Mouse (Mus musculus) neural tube, embryonic 15.5 days (tissue): Measurements from ENCODE around the gene Hist2h2bb. TPM values are rescaled to one million over a fixed set of nuclear protein-coding genes. Genes with fewer than 3 reads are reported as not detected.
"Not testable (repeated sequence)": the region's sequence is repeated elsewhere in the genome, so short reads cannot be mapped to it uniquely, and the experiment has no call there.

Source experiments
- ATAC-seq: fragments of 200-750 bp; cut with Nextera tagmentation; 2 replicates; pipeline ENCODE4 v1.8.0; 2017; ENCODE audit warnings: mild to moderate bottlenecking, moderate TSS enrichment, moderate library complexity; ENCODE audit not compliant: low FRiP score
- H3K27ac ChIP-seq: fragments of 300-500 bp; sonication (generic); replicated peaks from 2 replicates; pipeline ENCODE4 v1.5.1; 2015; ENCODE audit warnings: mild to moderate bottlenecking, inconsistent platforms
- H3K27me3 ChIP-seq: fragments of 300-500 bp; sonication (generic); replicated peaks from 2 replicates; pipeline ENCODE4 v1.6.1; 2015; ENCODE audit warnings: inconsistent platforms
- H3K36me3 ChIP-seq: fragments of 300-500 bp; sonication (generic); 2 replicates; pipeline ENCODE4 v1.6.1; 2015; ENCODE audit warnings: inconsistent platforms
- H3K4me1 ChIP-seq: fragments of 300-500 bp; sonication (generic); 2 replicates; pipeline ENCODE4 v1.6.1; 2015; ENCODE audit warnings: inconsistent platforms
- H3K4me2 ChIP-seq: fragments of 300-500 bp; sonication (generic); 2 replicates; pipeline ENCODE4 v1.6.1; 2015; ENCODE audit warnings: inconsistent platforms, mild to moderate bottlenecking, moderate library complexity
- H3K4me3 ChIP-seq: fragments of 300-500 bp; sonication (generic); replicated peaks from 2 replicates; pipeline ENCODE4 v1.5.1; 2015; ENCODE audit warnings: mild to moderate bottlenecking, inconsistent platforms
- H3K9ac ChIP-seq: fragments of 300-500 bp; sonication (generic); replicated peaks from 2 replicates; pipeline ENCODE4 v1.6.1; 2015; ENCODE audit warnings: mild to moderate bottlenecking, inconsistent platforms
- H3K9me3 ChIP-seq: fragments of 300-500 bp; sonication (generic); replicated peaks from 2 replicates; pipeline ENCODE4 v1.6.1; 2016; ENCODE audit warnings: inconsistent platforms
- WGBS: fragments of 180-500 bp; shearing (Covaris S2); methylation state at CpG from one replicate; pipeline ENCODE4 v1.1.7; 2015; ENCODE audit warnings: mixed read lengths; 5-methylcytosine and 5-hydroxymethylcytosine counted together
- polyA plus RNA-seq: library from polyadenylated mRNA; unstranded; fragments of >200 nt; fragmentation: Nextera tagmentation; extraction: Ambion mirVana; gene quantifications from 2 replicates; pipeline ENCODE4 v1.2.1, GENCODE M21; 2015

Gene Hist2h2bb
- 0.61 and 3.0 TPM in 2 replicates for polyA plus RNA-seq

DNA sequence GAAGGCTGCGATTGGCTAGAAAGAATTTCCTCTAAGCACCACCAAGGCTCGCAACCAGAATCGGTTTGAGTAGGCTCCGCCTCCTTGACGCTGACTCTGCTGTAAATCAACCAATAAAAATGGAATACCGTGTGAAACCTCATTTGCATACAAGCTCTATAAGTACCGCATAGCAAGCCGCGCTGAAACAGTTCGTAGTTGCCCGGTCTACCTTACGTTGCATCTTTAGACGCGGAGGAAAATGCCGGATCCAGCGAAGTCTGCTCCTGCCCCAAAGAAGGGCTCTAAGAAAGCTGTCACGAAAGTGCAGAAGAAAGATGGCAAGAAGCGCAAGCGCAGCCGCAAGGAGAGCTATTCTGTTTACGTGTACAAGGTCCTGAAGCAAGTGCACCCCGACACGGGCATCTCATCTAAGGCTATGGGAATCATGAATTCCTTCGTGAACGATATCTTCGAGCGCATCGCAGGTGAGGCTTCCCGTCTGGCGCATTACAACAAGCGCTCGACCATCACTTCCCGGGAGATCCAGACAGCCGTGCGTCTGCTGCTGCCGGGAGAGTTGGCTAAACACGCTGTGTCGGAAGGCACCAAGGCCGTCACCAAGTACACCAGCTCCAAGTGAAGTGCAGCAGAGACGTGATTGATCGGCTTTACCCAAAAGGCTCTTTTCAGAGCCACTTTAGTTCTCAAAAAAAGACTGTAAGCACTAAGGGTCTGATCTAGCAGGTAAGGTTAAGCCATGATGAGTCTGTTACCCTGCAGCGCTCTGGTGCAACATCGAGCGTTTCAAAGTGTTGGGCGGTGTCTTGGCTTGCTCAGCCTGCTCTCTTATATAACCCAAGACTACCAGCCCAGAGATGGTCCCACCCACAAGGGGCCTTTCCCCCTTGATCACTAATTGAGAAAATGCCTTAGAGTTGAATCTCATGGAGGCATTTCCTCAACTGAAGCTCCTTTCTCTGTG is at the start of gene Hist2h2bb:
TSS of gene Hist2h2bb (plus strand) at position 242 of the 964 bp plus-strand sequence.
- no peaks in the 10 kb centered on the region for H3K36me3 ChIP-seq
- under 1% methylated on average over 45 of the region's 45 CpGs for WGBS
- ATAC-seq = peak; percentile 96

DNA sequence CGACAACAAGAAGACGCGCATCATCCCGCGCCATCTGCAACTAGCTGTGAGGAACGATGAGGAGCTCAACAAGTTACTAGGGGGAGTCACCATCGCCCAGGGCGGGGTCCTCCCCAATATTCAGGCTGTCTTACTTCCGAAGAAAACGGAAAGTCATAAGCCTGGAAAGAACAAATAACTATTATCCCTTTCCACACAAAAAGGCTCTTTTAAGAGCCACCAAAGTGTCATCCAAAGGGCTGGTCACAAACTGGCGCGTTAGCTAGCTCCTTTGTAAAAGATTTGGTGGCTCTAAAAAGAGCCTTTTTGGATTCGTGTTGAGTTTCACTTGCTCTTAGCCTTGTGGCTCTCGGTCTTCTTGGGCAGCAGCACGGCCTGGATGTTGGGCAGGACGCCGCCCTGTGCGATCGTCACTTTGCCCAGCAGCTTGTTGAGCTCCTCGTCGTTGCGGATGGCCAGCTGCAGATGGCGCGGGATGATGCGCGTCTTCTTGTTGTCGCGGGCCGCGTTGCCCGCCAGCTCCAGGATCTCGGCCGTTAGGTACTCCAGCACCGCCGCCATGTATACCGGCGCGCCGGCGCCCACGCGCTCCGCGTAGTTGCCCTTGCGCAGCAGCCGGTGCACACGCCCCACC is 49.3 kb upstream of the Hist2h2bb start:
- Histone ChIP-seq H3K4me2 (peak overlapping the region; percentile 91), H3K4me1 (peaks cover 34% of the 10 kb centered on the region), H3K4me3 (peak overlapping the region; percentile 67), H3K27ac (peak overlapping the region; percentile 99), H3K9ac (peak overlapping the region; percentile 75)
- not testable (repeated sequence) for H3K27me3 ChIP-seq, ATAC-seq, H3K36me3 ChIP-seq, H3K9me3 ChIP-seq
- 0% methylated on average over 31 of the region's 47 CpGs for WGBS

More for the DNA sequence above, at the start of gene Hist2h2bb:
- no peaks in the 10 kb centered on the region for H3K27me3 ChIP-seq
- H3K27ac ChIP-seq = peak within 1 kb of the TSS; percentile 96
- H3K4me1 ChIP-seq = peaks cover 12% of the 10 kb centered on the region
- H3K4me3 ChIP-seq = peak within 1 kb of the TSS; percentile 53
- H3K9ac ChIP-seq = peak within 1 kb of the TSS; percentile 77
- peak within 1 kb of the TSS; percentile 84 for H3K4me2 ChIP-seq
- H3K9me3 ChIP-seq = no peaks in the 10 kb centered on the region

DNA sequence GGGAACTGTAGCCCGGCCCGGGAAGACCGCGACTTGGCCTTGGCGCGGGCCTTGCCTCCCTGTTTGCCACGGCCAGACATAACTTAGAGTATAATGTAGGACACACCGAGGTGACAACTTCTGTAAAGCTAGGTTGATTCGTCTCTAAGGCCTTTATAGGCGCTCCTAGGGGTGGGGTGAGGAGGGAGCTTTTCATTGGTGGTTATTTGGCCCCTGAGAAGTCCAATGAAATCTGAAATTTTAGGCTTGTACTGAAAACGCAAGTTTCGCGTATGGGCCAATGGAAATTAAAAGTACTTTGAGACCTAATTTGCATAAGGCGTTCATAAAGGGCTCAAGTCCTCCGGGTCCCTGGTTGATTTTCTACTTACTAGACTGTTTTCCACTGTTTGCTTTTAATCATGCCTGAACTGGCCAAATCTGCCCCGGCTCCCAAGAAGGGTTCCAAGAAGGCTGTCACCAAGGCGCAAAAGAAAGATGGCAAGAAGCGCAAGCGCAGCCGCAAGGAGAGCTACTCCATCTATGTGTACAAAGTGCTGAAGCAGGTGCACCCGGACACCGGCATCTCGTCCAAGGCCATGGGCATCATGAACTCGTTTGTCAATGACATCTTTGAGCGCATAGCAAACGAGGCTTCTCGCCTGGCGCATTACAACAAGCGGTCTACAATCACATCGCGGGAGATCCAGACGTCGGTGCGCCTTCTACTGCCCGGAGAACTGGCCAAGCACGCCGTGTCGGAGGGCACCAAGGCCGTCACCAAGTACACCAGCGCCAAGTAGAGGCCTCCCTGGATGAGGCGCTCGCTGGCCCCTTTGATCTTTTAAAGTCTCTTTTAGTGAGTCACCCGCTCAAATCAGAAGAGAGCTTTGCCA is 48.5 kb upstream of the Hist2h2bb start, which contains the start of the genes Hist2h2ac and Hist2h2be:
TSS of gene Hist2h2ac (minus strand) at position 116 of the 875 bp plus-strand sequence.
TSS of gene Hist2h2be (plus strand) at position 355 of the 875 bp plus-strand sequence.
- no peaks in the 10 kb centered on the region for H3K27me3 ChIP-seq
- WGBS = under 1% methylated on average over 43 of the region's 43 CpGs
- ATAC-seq = peak; percentile 82
- H3K9me3 ChIP-seq = no peaks in the 10 kb centered on the region
- peak within 1 kb of the TSS; percentile 67 for H3K4me3 ChIP-seq
- no peaks in the 10 kb centered on the region for H3K36me3 ChIP-seq
- peak within 1 kb of the TSS; percentile 99 for H3K27ac ChIP-seq
- H3K9ac ChIP-seq = peak within 1 kb of the TSS; percentile 75
- H3K4me1 ChIP-seq = peaks cover 36% of the 10 kb centered on the region
- H3K4me2 ChIP-seq = peak within 1 kb of the TSS; percentile 91

DNA sequence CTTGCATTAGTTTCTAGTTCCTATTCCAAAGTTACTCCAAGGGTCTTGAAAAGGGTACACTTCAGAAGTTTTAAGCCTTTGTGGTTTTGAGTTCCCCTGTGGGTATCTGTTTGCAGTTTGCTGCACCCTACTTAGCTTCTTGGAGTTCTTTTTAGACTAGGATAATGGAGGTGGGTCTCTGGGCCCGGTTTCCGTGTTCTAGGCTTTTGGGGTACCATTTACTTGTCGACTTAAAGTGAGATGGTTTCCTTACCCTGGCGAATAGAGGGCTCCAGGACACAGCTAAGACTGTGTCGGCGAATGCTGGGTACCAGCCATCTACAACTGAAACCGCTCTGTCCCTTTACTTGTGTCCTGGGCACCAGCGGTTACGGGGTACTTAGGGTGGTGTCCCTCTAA is 47.9 kb upstream of the Hist2h2bb start:
- no peaks in the 10 kb centered on the region for H3K36me3 ChIP-seq
- H3K27ac ChIP-seq = peak overlapping the region; percentile 99
- H3K4me2 ChIP-seq = peak overlapping the region; percentile 91
- peak overlapping the region; percentile 67 for H3K4me3 ChIP-seq
- peaks cover 36% of the 10 kb centered on the region for H3K4me1 ChIP-seq
- WGBS = 15% methylated on average over 9 of the region's 9 CpGs
- H3K9ac ChIP-seq = peak overlapping the region; percentile 75
- no peak for ATAC-seq
- H3K27me3 ChIP-seq = no peaks in the 10 kb centered on the region
- no peaks in the 10 kb centered on the region for H3K9me3 ChIP-seq

DNA sequence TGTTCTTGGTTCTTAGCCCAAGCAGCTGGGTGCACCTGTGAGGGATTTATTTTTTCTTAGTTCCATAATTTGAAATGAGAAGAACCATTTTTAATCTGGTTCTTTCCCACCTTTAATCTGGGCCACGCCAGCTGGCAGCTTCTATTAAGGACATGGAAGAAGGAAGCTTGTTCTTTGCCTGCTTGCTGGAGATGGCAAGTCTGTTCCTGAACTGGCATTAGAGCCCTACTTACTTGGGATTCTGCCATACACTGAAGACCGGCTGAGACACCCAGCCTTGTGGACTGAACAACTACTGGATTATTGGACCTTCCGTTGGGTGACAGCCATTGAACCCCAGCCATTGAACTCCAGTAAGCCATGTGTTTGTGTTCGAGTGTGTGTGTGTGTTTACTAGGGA is 46.8 kb upstream of the Hist2h2bb start:
- no peak overlapping the region for H3K27ac ChIP-seq
- no peaks in the 10 kb centered on the region for H3K9me3 ChIP-seq
- WGBS = 89% methylated on average over 4 of the region's 4 CpGs
- H3K36me3 ChIP-seq = no peaks in the 10 kb centered on the region
- peak overlapping the region; percentile 91 for H3K4me2 ChIP-seq
- no peak overlapping the region for H3K9ac ChIP-seq
- 0 out of 2 replicates have a peak overlapping the region, but pooled peaks have one; percentile 67 for H3K4me3 ChIP-seq
- H3K4me1 ChIP-seq = peaks cover 36% of the 10 kb centered on the region
- ATAC-seq = no peak
- H3K27me3 ChIP-seq = no peaks in the 10 kb centered on the region

DNA sequence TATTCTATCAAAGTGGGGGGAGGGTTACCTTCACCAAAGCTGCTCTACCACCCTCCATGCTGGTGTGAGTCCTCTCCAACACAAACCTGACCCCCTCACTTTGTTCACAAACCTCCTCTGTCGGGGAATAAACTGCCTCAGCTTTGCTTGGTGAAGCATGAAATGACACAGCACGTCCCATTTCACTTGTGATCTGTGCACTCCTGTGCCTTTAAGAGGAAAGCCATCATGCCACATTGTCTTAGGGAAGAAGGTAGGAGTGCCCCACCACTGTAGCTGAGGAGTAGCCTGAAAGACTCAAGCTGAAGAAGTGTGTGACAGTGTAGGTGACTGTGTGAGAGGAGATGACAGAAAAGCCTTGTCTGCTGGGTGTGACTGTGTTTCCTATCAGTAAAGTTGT is 44.1 kb upstream of the Hist2h2bb start:
- H3K9ac ChIP-seq = no peak overlapping the region
- no peaks in the 10 kb centered on the region for H3K27me3 ChIP-seq
- H3K4me3 ChIP-seq = no peak overlapping the region
- H3K4me2 ChIP-seq = no peak overlapping the region
- H3K9me3 ChIP-seq = no peaks in the 10 kb centered on the region
- peaks cover 29% of the 10 kb centered on the region for H3K4me1 ChIP-seq
- WGBS = 15% methylated on average over 2 of the region's 2 CpGs
- no peak overlapping the region for H3K27ac ChIP-seq
- no peak for ATAC-seq
- no peaks in the 10 kb centered on the region for H3K36me3 ChIP-seq

DNA sequence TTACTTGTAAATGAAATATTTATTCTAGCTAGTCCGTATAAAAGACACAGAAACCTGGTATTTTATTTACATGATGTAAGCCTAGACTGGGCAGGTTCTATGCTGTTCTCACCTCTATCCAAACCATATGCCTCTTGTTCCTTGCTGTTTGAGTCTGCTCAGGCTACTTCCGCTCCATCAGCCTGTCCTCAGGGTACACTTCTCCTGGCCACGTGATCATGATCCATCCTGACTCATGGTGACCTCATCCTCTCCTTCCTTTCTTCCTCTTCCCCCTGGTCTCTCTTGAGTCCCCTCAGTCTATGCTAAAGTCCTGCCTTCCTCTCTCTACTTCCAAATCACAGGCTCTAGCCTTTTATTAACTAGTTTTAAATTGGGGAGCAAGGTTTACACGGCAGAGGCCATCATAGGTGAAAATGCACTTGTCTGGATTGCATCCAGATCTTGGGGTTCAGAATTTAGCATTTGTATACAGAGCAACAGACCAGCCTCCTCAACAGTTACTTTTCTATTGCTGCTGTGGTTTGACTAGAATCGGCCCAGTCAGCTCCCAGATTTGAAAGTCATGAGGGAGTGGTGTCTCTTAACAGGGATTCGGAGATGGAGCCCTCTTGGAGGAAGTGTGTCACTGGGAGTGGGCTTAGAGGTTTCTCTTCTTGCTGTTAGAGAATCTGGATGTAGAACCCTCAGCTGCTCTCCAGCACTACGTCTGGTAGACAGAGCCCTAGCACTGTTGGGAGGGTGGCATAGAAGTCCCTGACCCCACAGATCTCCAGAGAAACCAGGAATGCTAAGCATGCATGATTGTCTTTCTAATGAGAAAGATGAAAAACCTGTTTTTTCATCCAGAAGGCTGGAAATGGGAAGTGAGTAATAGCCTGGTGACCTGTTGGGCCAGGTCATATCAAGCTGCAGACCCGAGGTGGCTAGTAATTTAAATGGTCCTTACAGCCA is 42.6 kb upstream of the Hist2h2bb start:
- Histone ChIP-seq H3K27ac (no peak overlapping the region), H3K4me3 (no peak overlapping the region), H3K9ac (no peak overlapping the region), H3K9me3 (no peaks in the 10 kb centered on the region), H3K4me2 (no peak overlapping the region), H3K27me3 (no peaks in the 10 kb centered on the region), H3K36me3 (no peaks in the 10 kb centered on the region), H3K4me1 (peaks cover 18% of the 10 kb centered on the region)
- no peak for ATAC-seq
- 77% methylated on average over 8 of the region's 8 CpGs for WGBS

DNA sequence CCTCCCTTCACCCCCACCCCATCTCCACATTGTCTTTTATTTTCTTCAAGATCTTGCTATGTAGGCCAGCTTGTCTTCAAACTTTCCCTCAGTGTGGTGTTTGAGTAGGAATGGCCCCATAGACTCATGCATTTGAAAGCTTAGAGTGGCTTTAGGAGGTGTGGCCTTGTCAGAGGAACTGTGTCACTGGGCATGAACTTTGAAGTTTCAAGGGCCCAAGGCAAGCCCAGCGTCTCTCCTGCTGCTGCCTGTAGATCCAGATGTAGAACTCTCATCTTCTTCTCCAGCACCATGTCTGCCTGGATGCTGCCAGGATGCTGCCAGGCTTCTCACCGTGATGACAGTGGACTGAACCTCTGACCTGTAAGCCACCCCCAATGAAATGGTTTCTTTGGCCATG is 40.7 kb upstream of the Hist2h2bb start:
- H3K9me3 ChIP-seq = no peaks in the 10 kb centered on the region
- H3K9ac ChIP-seq = no peak overlapping the region
- 0 out of 2 replicates have a peak, but pooled peaks cover 6% of the 10 kb centered on the region for H3K4me1 ChIP-seq
- H3K36me3 ChIP-seq = no peaks in the 10 kb centered on the region
- WGBS = 69% methylated on average over 2 of the region's 2 CpGs
- H3K27ac ChIP-seq = no peak overlapping the region
- no peak overlapping the region for H3K4me2 ChIP-seq
- H3K27me3 ChIP-seq = no peaks in the 10 kb centered on the region
- ATAC-seq = no peak
- no peak overlapping the region for H3K4me3 ChIP-seq

DNA sequence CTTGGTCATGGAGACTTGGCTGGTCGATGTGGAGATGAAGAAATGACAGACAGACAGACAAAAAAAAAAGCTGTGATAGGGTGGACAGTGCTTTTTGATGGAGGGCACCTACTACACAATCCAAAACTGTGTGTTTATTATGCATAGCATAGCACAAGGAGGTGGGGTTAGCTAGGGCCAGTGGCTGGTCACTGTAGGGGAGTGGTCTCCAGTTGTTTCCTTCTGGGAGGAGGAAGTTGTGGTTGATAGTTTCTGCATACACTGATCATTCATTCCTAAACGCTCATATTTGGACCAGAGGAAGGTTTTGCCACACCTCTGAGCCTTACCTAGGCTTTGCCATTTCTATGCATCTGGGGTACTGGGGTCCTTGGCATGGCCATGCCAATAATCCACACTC is 39.1 kb upstream of the Hist2h2bb start:
- ATAC-seq = no peak
- H3K27me3 ChIP-seq = no peaks in the 10 kb centered on the region
- no peak overlapping the region for H3K4me3 ChIP-seq
- no peak overlapping the region for H3K4me2 ChIP-seq
- H3K36me3 ChIP-seq = no peaks in the 10 kb centered on the region
- WGBS = 78% methylated on average over 2 of the region's 2 CpGs
- no peak overlapping the region for H3K27ac ChIP-seq
- 0 out of 2 replicates have a peak, but pooled peaks cover under 1% of the 10 kb centered on the region for H3K4me1 ChIP-seq
- no peak overlapping the region for H3K9ac ChIP-seq
- H3K9me3 ChIP-seq = no peaks in the 10 kb centered on the region
